Mouse (Mus musculus) heart, postnatal 0 days (tissue): Measurements from ENCODE around the gene Krt83. TPM values are rescaled to one million over a fixed set of nuclear protein-coding genes. Genes with fewer than 3 reads are reported as not detected.

Source experiments
- ATAC-seq: fragments of 200-750 bp; cut with Nextera tagmentation; 2 replicates; pipeline ENCODE4 v1.8.0; 2017; ENCODE audit warnings: low read depth, moderate number of reproducible peaks, moderate library complexity; ENCODE audit not compliant: insufficient read depth
- DNase-seq: peaks from one replicate; pipeline ENCODE4 v3.0.0-alpha.2; 2016; ENCODE audit warnings: low spot score
- H3K27ac ChIP-seq: fragments of 300-500 bp; sonication (generic); 2 replicates; pipeline ENCODE4 v1.5.1; 2014; ENCODE audit warnings: low read depth, mild to moderate bottlenecking
- H3K27me3 ChIP-seq: fragments of 300-500 bp; sonication (generic); 2 replicates; pipeline ENCODE4 v1.6.1; 2014; ENCODE audit warnings: low read length, mixed read lengths; ENCODE audit not compliant: control insufficient read depth, insufficient read depth
- H3K36me3 ChIP-seq: fragments of 300-500 bp; sonication (generic); replicated peaks from 2 replicates; pipeline ENCODE4 v1.6.1; 2014; ENCODE audit warnings: low read length, mixed read lengths; ENCODE audit not compliant: control insufficient read depth, insufficient read depth
- H3K4me1 ChIP-seq: fragments of 300-500 bp; sonication (generic); 2 replicates; pipeline ENCODE4 v1.6.1; 2014; ENCODE audit warnings: antibody characterized with exemption; ENCODE audit not compliant: control insufficient read depth, insufficient read depth
- H3K4me2 ChIP-seq: fragments of 300-500 bp; sonication (generic); 2 replicates; pipeline ENCODE4 v1.6.1; 2014; ENCODE audit warnings: low read depth, mild to moderate bottlenecking, low read length, moderate library complexity
- H3K4me3 ChIP-seq: fragments of 300-500 bp; sonication (generic); 2 replicates; pipeline ENCODE4 v1.5.1; 2014; ENCODE audit warnings: low read depth, low read length
- H3K9ac ChIP-seq: fragments of 300-500 bp; sonication (generic); replicated peaks from 2 replicates; pipeline ENCODE4 v1.6.1; 2014; ENCODE audit warnings: low read depth, low read length, mixed read lengths
- H3K9me3 ChIP-seq: fragments of 300-500 bp; sonication (generic); replicated peaks from 2 replicates; pipeline ENCODE4 v1.6.1; 2016; ENCODE audit warnings: low read length; ENCODE audit not compliant: control insufficient read depth
- CTCF ChIP-seq: IDR thresholded peaks from 2 replicates; pipeline ENCODE4 v1.5.1; 2016; ENCODE audit warnings: antibody characterized with exemption, control low read depth, low read depth
- EP300 ChIP-seq: IDR thresholded peaks from 2 replicates; pipeline ENCODE4 v1.6.1; 2016; ENCODE audit warnings: antibody characterized with exemption, low read depth
- WGBS: fragments of 180-500 bp; shearing (Covaris S2); extraction: QIAGEN DNeasy Blood & Tissue Kit; methylation state at CpG from one replicate; pipeline ENCODE4 v1.1.7; 2014; 5-methylcytosine and 5-hydroxymethylcytosine counted together
- polyA plus RNA-seq: library from polyadenylated mRNA; unstranded; fragments of >200 nt; fragmentation: Nextera tagmentation; extraction: Ambion mirVana; gene quantifications from 2 replicates; pipeline ENCODE4 v1.2.1, GENCODE M21; 2015
- total RNA-seq: library from RNA; depleted of rRNA; stranded (reverse); fragments of >200 nt; gene quantifications from 2 replicates; pipeline ENCODE4 v1.2.3, GENCODE M21; 2014; ENCODE audit warnings: low replicate concordance; rRNA removed

The Krt83 gene
- total RNA-seq (not detected in 2 replicates), polyA plus RNA-seq (not detected in 2 replicates)

GRCm38 (mm10) chr15:101491431-101491830, at the start of gene Krt83:
Gene Krt83 (minus strand): TSS chr15:101491512.
- Histone ChIP-seq H3K4me3 (no peak within 1 kb of the TSS), H3K9me3 (no peaks in the 10 kb centered on the region), H3K27me3 (no peaks in the 10 kb centered on the region), H3K9ac (no peak within 1 kb of the TSS), H3K27ac (no peak within 1 kb of the TSS), H3K4me2 (no peak within 1 kb of the TSS), H3K36me3 (no peaks in the 10 kb centered on the region), H3K4me1 (peaks cover 5% of the 10 kb centered on the region)
- TF ChIP-seq CTCF (no peak), EP300 (no peak)
- WGBS = 90% methylated on average over 6 of the region's 6 CpGs
- DNase-seq (no peak), ATAC-seq (no peak)

- Histone ChIP-seq H3K27ac (no peak overlapping the region), H3K9ac (no peak overlapping the region), H3K27me3 (no peaks in the 10 kb centered on the region), H3K36me3 (no peaks in the 10 kb centered on the region), H3K4me1 (no peaks in the 10 kb centered on the region), H3K4me3 (no peak overlapping the region), H3K4me2 (no peak overlapping the region), H3K9me3 (no peaks in the 10 kb centered on the region)
- TF ChIP-seq CTCF (no peak), EP300 (no peak)
- 58% methylated on average over 4 of the region's 4 CpGs for WGBS
- DNase-seq (no peak), ATAC-seq (no peak)
These were observed 47.2 kb upstream of the Krt83 start for GRCm38 (mm10) chr15:101538580-101538900.

GRCm38 (mm10) chr15:101537864-101538579, 46.7 kb upstream of the Krt83 start:
- H3K4me1 ChIP-seq = no peaks in the 10 kb centered on the region
- no peaks in the 10 kb centered on the region for H3K27me3 ChIP-seq
- H3K36me3 ChIP-seq = no peaks in the 10 kb centered on the region
- no peak overlapping the region for H3K27ac ChIP-seq
- H3K9me3 ChIP-seq = no peaks in the 10 kb centered on the region
- 30% methylated on average over 7 of the region's 7 CpGs for WGBS
- DNase-seq = no peak
- ATAC-seq = no peak
- no peak overlapping the region for H3K9ac ChIP-seq
- no peak overlapping the region for H3K4me2 ChIP-seq
- H3K4me3 ChIP-seq = no peak overlapping the region
- TF ChIP-seq EP300 (no peak), CTCF (0 out of 2 replicates have a peak, but pooled peaks have one; percentile 2)

GRCm38 (mm10) chr15:101536054-101536850, 44.9 kb upstream of the Krt83 start:
- no peak overlapping the region for H3K4me2 ChIP-seq
- no peak overlapping the region for H3K27ac ChIP-seq
- no peak overlapping the region for H3K4me3 ChIP-seq
- H3K4me1 ChIP-seq = no peaks in the 10 kb centered on the region
- no peaks in the 10 kb centered on the region for H3K9me3 ChIP-seq
- TF ChIP-seq EP300 = no peak
- TF ChIP-seq CTCF = no peak
- 50% methylated on average over 9 of the region's 9 CpGs for WGBS
- DNase-seq = no peak
- ATAC-seq = no peak
- no peak overlapping the region for H3K9ac ChIP-seq
- no peaks in the 10 kb centered on the region for H3K36me3 ChIP-seq
- no peaks in the 10 kb centered on the region for H3K27me3 ChIP-seq

GRCm38 (mm10) chr15:101532720-101533119, 41.4 kb upstream of the Krt83 start, which contains the start of gene Krt84:
Gene Krt84 (minus strand): TSS chr15:101532820.
- no peak within 1 kb of the TSS for H3K4me3 ChIP-seq
- 76% methylated on average over 7 of the region's 7 CpGs for WGBS
- no peak within 1 kb of the TSS for H3K9ac ChIP-seq
- H3K36me3 ChIP-seq = no peaks in the 10 kb centered on the region
- H3K4me1 ChIP-seq = no peaks in the 10 kb centered on the region
- H3K4me2 ChIP-seq = no peak within 1 kb of the TSS
- H3K27me3 ChIP-seq = no peaks in the 10 kb centered on the region
- H3K27ac ChIP-seq = no peak within 1 kb of the TSS
- no peaks in the 10 kb centered on the region for H3K9me3 ChIP-seq
- TF ChIP-seq CTCF = no peak
- TF ChIP-seq EP300 = no peak
- ATAC-seq (no peak), DNase-seq (no peak)
